Mouse (Mus musculus) neural tube, embryonic 12.5 days (tissue): Measurements from ENCODE around the gene Gm10778. TPM values are rescaled to one million over a fixed set of nuclear protein-coding genes. Genes with fewer than 3 reads are reported as not detected.
A peak's percentile ranks its signal among the peaks of the same experiment; 100 is the strongest.

Experiments
- ATAC-seq: fragments of 200-750 bp; cut with Nextera tagmentation; 2 replicates; pipeline ENCODE4 v1.8.0; 2017; ENCODE audit warnings: low read depth, mild to moderate bottlenecking, moderate TSS enrichment, moderate library complexity; ENCODE audit not compliant: low FRiP score
- H3K27ac ChIP-seq: fragments of 300-500 bp; sonication (generic); 2 replicates; pipeline ENCODE4 v1.5.1; 2016
- H3K27me3 ChIP-seq: fragments of 300-500 bp; sonication (generic); replicated peaks from 2 replicates; pipeline ENCODE4 v1.6.1; 2016; ENCODE audit warnings: mild to moderate bottlenecking
- H3K36me3 ChIP-seq: fragments of 300-500 bp; sonication (generic); 2 replicates; pipeline ENCODE4 v1.6.1; 2016; ENCODE audit warnings: mild to moderate bottlenecking
- H3K4me1 ChIP-seq: fragments of 300-500 bp; sonication (generic); 2 replicates; pipeline ENCODE4 v1.6.1; 2016
- H3K4me2 ChIP-seq: fragments of 300-500 bp; sonication (generic); replicated peaks from 2 replicates; pipeline ENCODE4 v1.6.1; 2016; ENCODE audit warnings: mild to moderate bottlenecking
- H3K4me3 ChIP-seq: fragments of 300-500 bp; sonication (generic); 2 replicates; pipeline ENCODE4 v1.5.1; 2016
- H3K9ac ChIP-seq: fragments of 300-500 bp; sonication (generic); 2 replicates; pipeline ENCODE4 v1.6.1; 2016; ENCODE audit warnings: mild to moderate bottlenecking
- H3K9me3 ChIP-seq: fragments of 300-500 bp; sonication (generic); 2 replicates; pipeline ENCODE4 v1.6.1; 2016; ENCODE audit warnings: mild to moderate bottlenecking
- WGBS: fragments of 180-500 bp; shearing (Covaris S2); methylation state at CpG from one replicate; pipeline ENCODE4 v1.1.7; 2016; 5-methylcytosine and 5-hydroxymethylcytosine counted together
- polyA plus RNA-seq: library from polyadenylated mRNA; unstranded; fragments of >200 nt; fragmentation: Nextera tagmentation; extraction: Ambion mirVana; gene quantifications from 2 replicates; pipeline ENCODE4 v1.2.1, GENCODE M21; 2016

The Gm10778 gene
- polyA plus RNA-seq, 1 experiment from 2014 or later = 6.1 TPM

DNA sequence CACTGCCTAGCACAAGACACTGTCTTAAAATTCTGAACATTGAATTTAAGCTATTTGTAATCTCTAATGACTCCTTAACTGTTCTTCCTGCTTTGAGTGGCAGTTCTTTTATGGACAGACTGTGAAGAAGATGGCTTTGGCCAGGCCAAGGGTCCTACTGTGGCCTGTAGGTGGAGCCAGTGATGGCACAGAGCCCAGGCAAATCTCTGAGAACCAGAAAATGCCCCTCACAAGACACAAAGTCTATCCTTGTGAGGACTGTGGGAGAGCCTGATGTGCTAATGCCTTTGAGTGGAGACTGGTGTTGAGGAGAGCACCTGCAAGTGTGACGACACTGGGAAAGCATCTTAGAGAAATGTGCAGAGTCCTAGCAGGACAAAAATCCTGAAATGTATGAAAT lies 40.6 kb upstream of the Gm10778 start:
- Histone ChIP-seq H3K4me2 (no peak overlapping the region), H3K27ac (no peak overlapping the region), H3K4me1 (peaks cover 14% of the 10 kb centered on the region; the same call in 1 of the 2 replicates), H3K9me3 (no peaks in the 10 kb centered on the region), H3K27me3 (no peaks in the 10 kb centered on the region), H3K4me3 (no peak overlapping the region), H3K36me3 (peaks cover 3% of the 10 kb centered on the region; the same call in 1 of the 2 replicates), H3K9ac (no peak overlapping the region)
- 95% methylated on average over 1 of the region's 1 CpGs for WGBS
- ATAC-seq = no peak

DNA sequence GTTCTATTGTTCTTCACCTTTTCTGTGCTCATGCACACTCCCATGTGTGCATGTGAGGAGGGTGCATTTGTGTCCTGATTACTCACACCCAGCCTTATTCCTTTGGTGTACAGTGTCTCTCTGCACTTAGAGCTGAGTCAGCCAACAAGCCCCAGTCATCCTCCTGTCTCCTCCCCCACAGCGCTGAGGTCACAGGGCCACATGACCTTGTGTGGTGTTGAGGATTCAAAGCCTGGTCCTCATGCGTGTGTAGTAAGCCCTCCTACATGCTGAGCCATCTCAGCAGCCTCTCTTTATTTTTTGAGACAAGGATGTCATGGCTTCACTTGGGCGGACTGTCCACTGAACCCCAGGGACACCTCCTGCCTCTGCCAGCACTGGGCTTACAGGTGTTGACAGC lies 36.1 kb upstream of the Gm10778 start:
- H3K4me3 ChIP-seq = no peak overlapping the region

DNA sequence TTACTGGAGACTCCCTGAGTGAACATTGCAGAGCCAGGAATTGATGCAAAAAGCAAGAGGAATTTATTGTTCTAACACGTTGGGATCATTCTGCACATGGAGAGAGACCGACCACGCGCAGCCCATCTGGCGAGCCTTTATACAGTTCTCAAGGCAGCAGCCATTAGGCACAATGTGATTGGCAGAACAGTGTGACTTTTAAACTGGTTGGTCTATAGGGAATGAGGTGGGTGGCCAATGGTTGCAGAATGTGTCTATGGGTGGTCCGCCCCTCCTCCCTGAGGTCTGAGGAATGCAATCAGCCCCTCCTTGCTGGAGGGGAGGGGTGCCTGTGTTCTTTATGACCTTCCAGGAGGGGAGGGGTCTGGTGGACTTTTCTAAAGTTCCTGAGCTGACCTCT lies 33.4 kb upstream of the Gm10778 start:
- H3K9me3 ChIP-seq = no peaks in the 10 kb centered on the region
- H3K4me2 ChIP-seq = no peak overlapping the region
- no peak overlapping the region for H3K27ac ChIP-seq
- ATAC-seq = no peak
- peaks cover 2% of the 10 kb centered on the region; the same call in 1 of the 2 replicates for H3K36me3 ChIP-seq
- no peaks in the 10 kb centered on the region for H3K27me3 ChIP-seq
- peaks cover 6% of the 10 kb centered on the region; the same call in 1 of the 2 replicates for H3K4me1 ChIP-seq
- no peak overlapping the region for H3K4me3 ChIP-seq
- no peak overlapping the region for H3K9ac ChIP-seq
- 38% methylated on average over 6 of the region's 6 CpGs for WGBS

More for the DNA sequence above, 36.1 kb upstream of the Gm10778 start:
- Histone ChIP-seq H3K4me1 (peaks cover 6% of the 10 kb centered on the region; the same call in 1 of the 2 replicates), H3K27ac (no peak overlapping the region), H3K27me3 (no peaks in the 10 kb centered on the region), H3K9ac (no peak overlapping the region), H3K9me3 (no peaks in the 10 kb centered on the region), H3K36me3 (peaks cover 3% of the 10 kb centered on the region; the same call in 1 of the 2 replicates), H3K4me2 (no peak overlapping the region)
- WGBS = 74% methylated on average over 3 of the region's 3 CpGs
- ATAC-seq = no peak

DNA sequence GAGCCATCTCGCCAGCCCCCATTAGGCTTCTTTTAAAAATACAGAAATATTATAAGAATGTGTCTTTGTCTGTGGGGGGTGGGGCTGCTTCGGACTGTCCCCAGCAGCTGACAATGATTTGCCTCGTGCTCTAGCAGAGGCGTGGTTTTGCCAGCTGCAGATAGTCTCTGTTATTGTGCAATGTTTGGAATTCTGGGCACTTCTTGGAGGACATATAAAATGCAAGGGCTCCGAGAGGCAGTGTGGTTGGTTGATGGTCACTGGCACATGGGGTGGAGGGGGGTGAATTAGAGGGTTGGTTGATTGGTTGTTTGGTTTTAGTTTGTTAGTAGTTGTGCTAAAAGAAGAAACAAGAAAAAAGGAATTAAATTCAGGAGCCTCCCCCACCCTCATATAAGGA lies 28.9 kb upstream of the Gm10778 start:
- 90% methylated on average over 5 of the region's 5 CpGs for WGBS
- Histone ChIP-seq H3K4me2 (no peak overlapping the region), H3K27me3 (no peaks in the 10 kb centered on the region), H3K9me3 (no peaks in the 10 kb centered on the region), H3K4me1 (peaks cover 6% of the 10 kb centered on the region; the same call in 1 of the 2 replicates), H3K4me3 (no peak overlapping the region), H3K27ac (no peak overlapping the region), H3K36me3 (peaks cover 41% of the 10 kb centered on the region), H3K9ac (no peak overlapping the region)
- no peak for ATAC-seq

DNA sequence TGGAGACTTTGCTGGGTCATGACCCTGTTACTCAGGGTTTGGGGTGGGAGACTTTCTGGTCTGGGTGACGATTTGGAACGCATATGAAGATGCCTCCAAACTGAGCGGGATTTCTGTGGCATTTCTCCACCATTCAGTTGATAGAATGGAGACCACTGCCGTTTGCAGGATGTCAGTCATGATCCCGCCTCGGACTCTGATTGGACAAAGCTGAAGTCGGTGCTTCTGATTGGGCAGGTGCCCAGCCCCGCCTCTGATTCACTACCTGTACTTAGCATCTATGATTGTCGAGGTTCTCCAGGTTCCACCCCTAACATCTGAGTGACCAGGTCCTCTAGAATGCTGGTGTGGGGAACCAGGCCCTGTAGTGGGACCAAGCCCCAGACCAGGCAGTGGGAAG lies 28.1 kb upstream of the Gm10778 start:
- peaks cover 49% of the 10 kb centered on the region for H3K36me3 ChIP-seq
- 51% methylated on average over 9 of the region's 9 CpGs for WGBS
- no peak overlapping the region for H3K4me3 ChIP-seq
- no peak overlapping the region for H3K4me2 ChIP-seq
- H3K9ac ChIP-seq = no peak overlapping the region
- H3K9me3 ChIP-seq = no peaks in the 10 kb centered on the region
- no peak for ATAC-seq
- H3K27me3 ChIP-seq = no peaks in the 10 kb centered on the region
- H3K4me1 ChIP-seq = no peaks in the 10 kb centered on the region
- no peak overlapping the region for H3K27ac ChIP-seq

DNA sequence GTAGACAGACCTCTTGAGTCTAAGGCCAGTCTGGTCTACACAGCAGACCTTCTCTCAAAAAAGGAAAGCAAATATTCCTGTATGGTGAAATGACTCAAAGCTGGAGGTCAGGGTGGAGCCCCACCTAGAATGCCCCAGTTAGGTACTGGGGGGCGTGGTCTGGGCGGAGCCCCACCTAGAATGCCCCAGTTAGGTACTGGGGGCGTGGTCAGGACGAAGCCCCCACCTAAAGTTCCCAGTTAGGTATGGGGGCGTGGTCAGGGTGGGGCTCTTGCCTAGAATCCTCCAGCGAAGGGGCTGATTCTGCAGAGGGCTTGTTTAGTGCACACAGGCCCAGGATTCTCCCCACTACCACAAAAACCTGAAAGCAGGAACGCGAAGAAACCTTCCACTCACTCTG lies 25.4 kb upstream of the Gm10778 start:
- Histone ChIP-seq H3K4me3 (no peak overlapping the region), H3K4me1 (peaks cover 19% of the 10 kb centered on the region), H3K9ac (no peak overlapping the region), H3K4me2 (no peak overlapping the region), H3K9me3 (no peaks in the 10 kb centered on the region), H3K36me3 (peaks cover 50% of the 10 kb centered on the region), H3K27me3 (no peaks in the 10 kb centered on the region), H3K27ac (no peak overlapping the region)
- ATAC-seq = no peak
- WGBS = 59% methylated on average over 8 of the region's 8 CpGs

DNA sequence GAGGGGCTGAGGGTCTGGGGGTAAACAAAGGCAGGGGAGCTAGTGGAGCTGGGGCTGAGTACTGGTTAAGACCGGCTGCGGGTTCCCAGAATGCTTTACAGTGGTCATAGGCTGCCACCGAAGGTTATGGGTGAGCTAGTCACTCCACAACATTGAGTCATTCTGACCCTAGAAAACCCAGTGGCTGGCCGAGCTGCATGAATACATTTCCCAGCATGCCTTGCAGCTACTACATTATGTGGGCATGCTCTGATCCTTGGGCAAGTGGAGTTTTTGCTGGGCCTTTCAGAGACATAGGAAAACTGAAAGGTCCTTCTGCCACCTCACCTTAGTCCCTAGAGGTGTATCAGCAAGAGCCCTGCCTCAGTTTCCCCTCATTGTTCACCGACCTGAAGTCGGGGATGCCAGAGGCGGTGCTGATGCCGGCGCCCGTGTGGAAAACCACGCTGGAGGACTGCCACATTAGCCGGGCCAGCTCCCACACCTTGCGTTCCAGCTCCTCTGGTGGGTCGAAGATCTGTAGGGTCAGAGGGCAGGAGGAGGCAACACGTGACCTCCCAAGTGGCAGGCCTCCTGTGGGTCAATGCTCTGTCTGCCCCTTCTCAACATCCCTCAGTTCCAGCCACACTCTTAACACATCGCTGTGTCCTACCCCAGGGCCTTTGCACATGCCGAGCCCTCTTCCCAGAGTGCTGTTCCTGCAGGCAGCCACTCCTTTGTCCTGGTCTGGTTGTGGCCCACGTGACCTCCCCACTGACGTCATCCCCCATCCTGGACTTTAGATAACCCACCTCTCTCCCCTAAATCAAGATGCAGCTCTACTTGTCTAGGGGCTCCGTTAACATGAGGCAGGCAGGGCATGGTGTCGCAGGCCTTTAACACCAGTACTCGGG lies 22.5 kb upstream of the Gm10778 start:
- Histone ChIP-seq H3K4me1 (peaks cover 19% of the 10 kb centered on the region), H3K9ac (peak overlapping the region; percentile 77), H3K36me3 (peaks cover 43% of the 10 kb centered on the region), H3K4me2 (peak overlapping the region; percentile 76), H3K9me3 (no peaks in the 10 kb centered on the region), H3K27me3 (no peaks in the 10 kb centered on the region; the same call in 1 of the 2 replicates), H3K4me3 (peak overlapping the region; percentile 72), H3K27ac (no peak overlapping the region)
- ATAC-seq = peak; percentile 18
- 89% methylated on average over 22 of the region's 22 CpGs for WGBS

DNA sequence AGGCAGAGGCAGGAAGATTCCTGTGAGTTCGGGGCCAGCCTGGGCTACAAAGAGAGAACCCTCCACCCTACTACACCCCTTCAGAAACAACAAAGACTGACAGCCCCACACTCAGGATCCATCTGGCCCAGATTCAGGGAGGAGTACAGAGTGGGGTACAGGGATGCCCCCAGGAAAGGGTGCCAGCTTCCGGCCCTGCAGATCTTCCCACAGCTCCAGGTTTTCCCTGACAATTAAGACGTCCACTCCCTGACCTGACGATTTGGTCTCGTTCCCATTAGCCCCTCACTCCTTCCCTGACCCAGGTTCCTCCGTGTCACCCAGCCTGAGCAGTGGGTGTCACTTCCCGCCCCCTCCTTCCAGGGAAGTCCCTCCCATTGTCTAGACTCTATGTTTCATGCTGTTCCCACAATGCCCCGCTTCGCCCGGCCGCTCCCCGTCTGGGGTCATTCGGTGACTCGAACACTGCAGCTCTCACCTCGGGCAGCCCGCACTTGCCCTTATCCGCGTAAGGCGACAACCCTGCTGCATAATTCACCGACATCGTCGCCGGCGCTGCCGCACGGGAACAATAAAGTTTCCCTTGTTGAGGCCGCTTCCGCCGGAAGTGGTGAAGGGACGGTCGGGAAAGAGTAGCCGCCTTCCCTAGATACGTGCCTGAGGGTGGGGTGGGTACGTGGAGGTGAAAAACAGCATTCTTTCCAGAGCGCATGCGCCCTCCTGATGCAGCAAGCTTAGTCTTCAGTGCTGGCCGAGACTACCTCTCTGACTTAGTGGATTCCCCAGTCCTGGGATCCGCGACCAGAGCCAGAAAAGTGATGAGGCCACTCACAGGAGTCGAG lies 21.6 kb upstream of the Gm10778 start, which contains the start of gene Sirt6:
TSS of gene Sirt6 (minus strand) at position 804 of the 842 bp plus-strand sequence.
- Histone ChIP-seq H3K4me3 (peak within 1 kb of the TSS; percentile 72), H3K27me3 (no peaks in the 10 kb centered on the region; the same call in 1 of the 2 replicates), H3K4me1 (peaks cover 19% of the 10 kb centered on the region), H3K36me3 (peaks cover 36% of the 10 kb centered on the region), H3K27ac (peak within 1 kb of the TSS; percentile 68; the same call in 1 of the 2 replicates), H3K4me2 (peak within 1 kb of the TSS; percentile 76), H3K9me3 (no peaks in the 10 kb centered on the region), H3K9ac (peak within 1 kb of the TSS; percentile 77)
- WGBS = 5% methylated on average over 40 of the region's 40 CpGs
- peak; percentile 92 for ATAC-seq

DNA sequence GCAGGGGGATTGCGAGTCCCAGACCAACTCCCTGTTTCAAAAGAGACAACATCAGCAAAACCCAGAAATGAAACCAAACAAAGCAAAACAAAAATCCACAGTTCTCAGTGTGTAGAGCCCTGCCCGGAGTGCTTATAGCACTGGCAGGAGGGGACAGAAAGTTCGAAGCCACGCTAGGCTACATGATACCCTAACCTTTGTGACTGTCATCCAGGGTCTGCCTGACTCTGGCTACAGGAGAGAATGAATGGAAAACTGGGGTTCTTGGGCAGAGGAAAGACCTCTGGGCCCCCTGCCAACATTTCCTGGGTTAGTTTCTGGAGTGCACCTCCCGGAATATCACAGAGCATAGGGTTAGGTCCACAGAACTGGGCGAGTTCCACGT lies 21.0 kb upstream of the Gm10778 start:
- no peaks in the 10 kb centered on the region for H3K9me3 ChIP-seq
- H3K27me3 ChIP-seq = no peaks in the 10 kb centered on the region; the same call in 1 of the 2 replicates
- H3K27ac ChIP-seq = peak overlapping the region; percentile 57; the same call in 1 of the 2 replicates
- peak; percentile 25 for ATAC-seq
- 61% methylated on average over 7 of the region's 7 CpGs for whole genome bisulfite sequencing
- peaks cover 19% of the 10 kb centered on the region for H3K4me1 ChIP-seq
- peak overlapping the region; percentile 76 for H3K4me2 ChIP-seq
- peaks cover 30% of the 10 kb centered on the region for H3K36me3 ChIP-seq
- H3K9ac ChIP-seq = peak overlapping the region; percentile 77
- H3K4me3 ChIP-seq = peak overlapping the region; percentile 72

DNA sequence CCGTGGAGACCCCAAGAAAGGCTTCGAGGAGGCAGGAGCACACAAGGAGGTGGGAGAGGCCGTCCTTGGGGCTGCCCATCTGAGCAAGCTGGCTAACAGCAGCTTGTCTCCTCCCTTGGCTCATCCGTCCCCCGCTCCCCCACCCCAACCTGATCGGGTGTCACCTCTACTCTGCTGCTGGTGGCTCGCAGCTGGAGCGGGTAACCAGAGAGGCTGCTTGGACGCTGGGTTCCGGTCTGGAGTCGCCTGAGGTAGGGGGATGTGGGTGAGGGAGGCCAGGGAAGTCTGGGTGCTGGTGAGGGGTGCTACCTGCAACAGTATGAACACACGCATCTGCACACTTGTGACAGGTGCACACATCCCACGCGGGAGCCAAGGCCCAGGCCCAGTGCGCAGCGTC lies 20.5 kb upstream of the Gm10778 start, which contains the start of gene Ankrd24:
TSS of gene Ankrd24 (plus strand) at position 151 of the 400 bp plus-strand sequence.
- Histone ChIP-seq H3K4me2 (peak within 1 kb of the TSS; percentile 76), H3K27ac (peak within 1 kb of the TSS; percentile 68; the same call in 1 of the 2 replicates), H3K36me3 (peaks cover 25% of the 10 kb centered on the region), H3K27me3 (no peaks in the 10 kb centered on the region; the same call in 1 of the 2 replicates), H3K4me3 (peak within 1 kb of the TSS; percentile 72), H3K4me1 (peaks cover 22% of the 10 kb centered on the region), H3K9ac (peak within 1 kb of the TSS; percentile 77), H3K9me3 (no peaks in the 10 kb centered on the region)
- WGBS = 84% methylated on average over 16 of the region's 16 CpGs
- 0 out of 2 replicates have a peak, but pooled peaks have one; percentile 1 for ATAC-seq

DNA sequence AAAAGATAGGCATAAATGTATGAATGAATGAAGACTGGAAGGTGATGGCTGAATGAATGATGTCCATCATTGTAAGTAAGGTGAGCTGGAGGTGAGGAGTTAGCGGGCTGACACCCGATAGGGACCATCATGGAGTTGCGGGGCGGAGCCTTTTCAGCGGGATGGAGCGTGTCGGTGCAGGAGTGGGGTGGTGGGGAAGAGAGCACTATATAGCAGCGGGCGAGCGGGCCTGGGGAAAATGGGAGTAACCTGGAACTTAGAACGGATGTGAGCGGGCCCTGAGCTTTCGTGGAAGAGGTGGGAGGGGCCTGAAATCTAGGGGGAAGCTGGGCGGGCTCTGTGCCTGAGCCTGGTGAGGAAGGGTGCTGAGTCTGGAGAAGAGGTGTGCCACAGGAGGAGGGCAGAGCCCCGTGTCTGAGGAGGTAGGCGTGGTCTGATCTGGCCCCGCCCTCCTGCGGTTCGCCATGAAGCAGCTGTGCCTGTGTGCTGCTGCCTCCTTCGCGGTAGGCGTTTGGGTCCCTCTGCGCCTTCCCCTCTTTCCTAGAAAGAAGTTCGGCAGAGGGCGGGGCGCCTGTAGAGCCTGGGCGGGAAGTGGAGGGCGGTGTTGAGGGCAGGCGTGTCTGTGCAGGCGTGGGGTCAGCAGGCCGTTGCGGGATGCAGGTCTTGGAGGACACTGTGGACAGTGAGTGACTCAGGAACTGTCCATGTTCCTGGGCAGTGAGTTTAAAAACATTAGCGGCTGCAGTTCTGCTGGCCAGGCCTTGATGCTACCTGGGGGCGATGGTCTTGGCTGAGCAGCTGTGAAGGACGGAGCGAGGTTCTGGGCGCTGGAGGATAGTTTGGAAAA lies 15.4 kb upstream of the Gm10778 start:
- H3K9ac ChIP-seq = peak overlapping the region; percentile 56
- peak; percentile 89 for ATAC-seq
- no peaks in the 10 kb centered on the region; the same call in 1 of the 2 replicates for H3K27me3 ChIP-seq
- H3K27ac ChIP-seq = no peak overlapping the region
- H3K36me3 ChIP-seq = no peaks in the 10 kb centered on the region
- peak overlapping the region; percentile 71 for H3K4me2 ChIP-seq
- no peaks in the 10 kb centered on the region for H3K9me3 ChIP-seq
- peak overlapping the region; percentile 38 for H3K4me3 ChIP-seq
- H3K4me1 ChIP-seq = peaks cover 10% of the 10 kb centered on the region
- WGBS = 4% methylated on average over 37 of the region's 37 CpGs
